Mouse (Mus musculus) heart, embryonic 13.5 days (tissue): Measurements from ENCODE around the gene AC161166.1. TPM values are rescaled to one million over a fixed set of nuclear protein-coding genes. Genes with fewer than 3 reads are reported as not detected.
"Not testable (repeated sequence)": the region's sequence is repeated elsewhere in the genome, so short reads cannot be mapped to it uniquely, and the experiment has no call there.

ENCODE experiments used
- ATAC-seq: fragments of 200-750 bp; cut with Nextera tagmentation; 2 replicates; pipeline ENCODE4 v1.8.0; 2017; ENCODE audit warnings: moderate TSS enrichment; ENCODE audit not compliant: insufficient number of reproducible peaks, low FRiP score, low TSS enrichment; ENCODE audit errors: extremely low read depth
- H3K27ac ChIP-seq: fragments of 300-500 bp; sonication (generic); replicated peaks from 2 replicates; pipeline ENCODE4 v1.5.1; 2015; ENCODE audit warnings: moderate library complexity, mild to moderate bottlenecking, inconsistent platforms
- H3K27me3 ChIP-seq: fragments of 300-500 bp; sonication (generic); replicated peaks from 2 replicates; pipeline ENCODE4 v1.6.1; 2015; ENCODE audit warnings: mild to moderate bottlenecking, inconsistent platforms
- H3K36me3 ChIP-seq: fragments of 300-500 bp; sonication (generic); 2 replicates; pipeline ENCODE4 v1.6.1; 2015; ENCODE audit warnings: mild to moderate bottlenecking, inconsistent platforms
- H3K4me1 ChIP-seq: fragments of 300-500 bp; sonication (generic); 2 replicates; pipeline ENCODE4 v1.6.1; 2015; ENCODE audit warnings: inconsistent platforms
- H3K4me2 ChIP-seq: fragments of 300-500 bp; sonication (generic); 2 replicates; pipeline ENCODE4 v1.6.1; 2015; ENCODE audit warnings: inconsistent platforms, mild to moderate bottlenecking, moderate library complexity
- H3K4me3 ChIP-seq: fragments of 300-500 bp; sonication (generic); 2 replicates; pipeline ENCODE4 v1.5.1; 2015; ENCODE audit warnings: moderate library complexity, mild to moderate bottlenecking, inconsistent platforms
- H3K9ac ChIP-seq: fragments of 300-500 bp; sonication (generic); 2 replicates; pipeline ENCODE4 v1.6.1; 2015; ENCODE audit warnings: inconsistent platforms, mild to moderate bottlenecking, moderate library complexity
- H3K9me3 ChIP-seq: fragments of 300-500 bp; sonication (generic); 2 replicates; pipeline ENCODE4 v1.6.1; 2016; ENCODE audit warnings: inconsistent platforms
- WGBS: fragments of 180-500 bp; shearing (Covaris S2); methylation state at CpG from one replicate; pipeline ENCODE4 v1.1.7; 2015; ENCODE audit warnings: mixed read lengths; 5-methylcytosine and 5-hydroxymethylcytosine counted together
- polyA plus RNA-seq: library from polyadenylated mRNA; unstranded; fragments of >200 nt; fragmentation: Nextera tagmentation; extraction: Ambion mirVana; gene quantifications from 2 replicates; pipeline ENCODE4 v1.2.1, GENCODE M21; 2015

Gene AC161166.1
- polyA plus RNA-seq, 1 experiment from 2014 or later, result 0.17 TPM

DNA sequence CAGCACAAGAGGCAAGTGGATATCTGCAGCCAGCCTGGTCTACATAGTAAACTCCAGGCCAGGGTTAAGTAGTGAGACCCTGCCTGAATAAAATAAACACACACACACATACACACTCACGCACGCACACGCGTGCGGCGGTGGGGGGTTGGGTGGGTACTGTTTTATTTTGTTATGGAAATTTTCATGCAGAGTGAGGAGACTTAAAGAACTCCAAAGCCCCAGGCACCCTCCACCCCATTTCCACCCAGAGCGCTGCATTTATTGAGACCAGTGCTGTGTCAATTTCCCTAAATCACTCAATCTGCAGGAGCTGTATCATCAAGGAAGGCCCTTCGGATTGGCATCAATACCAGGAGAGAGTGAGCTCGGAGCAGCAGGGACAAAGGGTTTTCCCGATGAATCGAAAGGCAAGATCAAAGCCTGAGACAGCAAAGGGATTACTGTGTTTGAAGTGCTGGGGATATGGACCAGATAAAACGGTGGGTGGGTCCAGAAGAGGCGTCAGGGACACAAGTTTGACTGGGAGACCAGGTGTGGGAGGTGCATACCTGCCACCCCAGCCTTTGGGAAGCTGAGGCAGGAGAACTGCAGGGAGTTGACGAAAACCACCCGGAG lies 6.7 kb downstream of the AC161166.1 start:
- H3K36me3 ChIP-seq, result peaks cover under 1% of the 10 kb centered on the region
- H3K27me3 ChIP-seq, result peaks cover 39% of the 10 kb centered on the region
- 31% methylated on average over 15 of the region's 15 CpGs for WGBS
- H3K9ac ChIP-seq, result peak overlapping the region; percentile 29; the same call in 1 of the 2 replicates
- H3K4me3 ChIP-seq, result peak overlapping the region; percentile 76
- H3K9me3 ChIP-seq, result no peaks in the 10 kb centered on the region; the same call in 1 of the 2 replicates
- peaks cover 38% of the 10 kb centered on the region for H3K4me1 ChIP-seq
- peak overlapping the region; percentile 88 for H3K4me2 ChIP-seq
- no peak for ATAC-seq
- peak overlapping the region; percentile 99 for H3K27ac ChIP-seq

DNA sequence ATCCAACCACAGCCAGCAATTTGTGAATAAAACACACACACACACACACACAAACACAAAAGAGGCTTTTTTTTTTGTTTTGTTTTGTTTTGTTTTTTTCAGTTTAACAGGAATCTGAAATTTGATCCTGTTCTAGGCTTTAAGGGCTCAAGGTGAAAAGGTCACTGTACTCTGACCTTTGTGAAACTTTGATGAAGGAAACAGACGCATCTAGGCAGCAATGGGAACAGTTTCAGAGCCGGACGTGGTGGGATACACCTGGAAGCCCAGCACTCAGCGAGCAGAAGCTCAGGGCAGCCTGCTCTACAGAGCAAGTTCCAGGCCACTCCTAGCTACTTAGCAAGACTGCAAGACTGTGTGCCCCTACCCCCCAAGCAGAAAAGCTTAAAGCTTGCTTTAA lies 7.4 kb downstream of the AC161166.1 start:
- no peak overlapping the region for H3K27ac ChIP-seq
- no peak overlapping the region for H3K4me3 ChIP-seq
- H3K4me2 ChIP-seq, result no peak overlapping the region
- H3K9me3 ChIP-seq, result no peaks in the 10 kb centered on the region; the same call in 1 of the 2 replicates
- 21% methylated on average over 4 of the region's 4 CpGs for WGBS
- peaks cover 46% of the 10 kb centered on the region for H3K27me3 ChIP-seq
- ATAC-seq, result no peak
- H3K9ac ChIP-seq, result no peak overlapping the region; the same call in 1 of the 2 replicates
- no peaks in the 10 kb centered on the region for H3K36me3 ChIP-seq
- H3K4me1 ChIP-seq, result peaks cover 45% of the 10 kb centered on the region

DNA sequence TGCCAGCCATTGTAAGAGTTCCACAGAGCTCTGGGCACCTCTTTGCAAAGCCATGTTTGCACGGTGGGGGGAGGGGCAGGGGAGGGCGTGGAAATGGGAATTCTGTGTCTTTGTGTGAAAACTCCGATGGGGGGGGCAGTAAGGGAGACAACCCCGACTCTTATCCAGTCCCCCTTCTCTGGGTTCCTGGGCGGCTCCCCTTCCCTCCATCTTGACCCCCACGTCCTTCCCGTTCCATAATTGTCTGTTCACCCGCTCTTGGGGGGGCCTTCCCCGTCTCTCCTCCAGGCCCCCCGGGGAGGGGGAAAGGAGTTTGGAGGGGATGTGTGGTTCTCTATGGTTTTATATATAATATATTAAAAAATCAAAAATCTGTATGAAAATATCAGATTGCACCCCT lies 8.3 kb downstream of the AC161166.1 start:
- Histone ChIP-seq H3K4me1 (peaks cover 50% of the 10 kb centered on the region), H3K9me3 (no peaks in the 10 kb centered on the region; the same call in 1 of the 2 replicates), H3K27me3 (peaks cover 55% of the 10 kb centered on the region), H3K36me3 (no peaks in the 10 kb centered on the region), H3K4me3 (0 out of 2 replicates have a peak overlapping the region, but pooled peaks have one; percentile 9), H3K9ac (no peak overlapping the region), H3K27ac (no peak overlapping the region), H3K4me2 (peak overlapping the region; percentile 35)
- no peak for ATAC-seq
- 16% methylated on average over 10 of the region's 10 CpGs for WGBS

DNA sequence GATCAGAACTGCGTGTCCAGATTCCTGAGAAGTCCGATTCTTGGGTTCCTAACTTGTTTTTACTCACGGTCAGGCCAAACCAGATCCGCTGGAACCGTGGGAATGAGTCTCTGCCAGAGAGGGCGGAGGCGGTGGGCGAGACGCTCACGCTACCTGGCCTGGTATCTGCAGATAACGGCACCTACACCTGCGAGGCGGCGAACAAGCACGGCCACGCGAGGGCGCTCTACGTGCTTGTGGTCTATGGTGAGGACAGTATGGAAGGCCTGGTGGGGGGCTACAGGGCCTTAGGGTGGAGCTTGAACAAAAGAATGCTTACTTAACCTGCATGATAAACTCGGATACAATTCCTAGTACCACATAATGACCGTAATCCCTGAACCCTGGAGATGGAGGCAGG lies 10.8 kb downstream of the AC161166.1 start:
- Histone ChIP-seq H3K36me3 (no peaks in the 10 kb centered on the region), H3K27me3 (peaks cover 79% of the 10 kb centered on the region), H3K9me3 (no peaks in the 10 kb centered on the region; the same call in 1 of the 2 replicates), H3K4me3 (no peak overlapping the region), H3K4me1 (peaks cover 38% of the 10 kb centered on the region), H3K4me2 (no peak overlapping the region), H3K9ac (no peak overlapping the region), H3K27ac (no peak overlapping the region)
- no peak for ATAC-seq
- 34% methylated on average over 21 of the region's 21 CpGs for WGBS

DNA sequence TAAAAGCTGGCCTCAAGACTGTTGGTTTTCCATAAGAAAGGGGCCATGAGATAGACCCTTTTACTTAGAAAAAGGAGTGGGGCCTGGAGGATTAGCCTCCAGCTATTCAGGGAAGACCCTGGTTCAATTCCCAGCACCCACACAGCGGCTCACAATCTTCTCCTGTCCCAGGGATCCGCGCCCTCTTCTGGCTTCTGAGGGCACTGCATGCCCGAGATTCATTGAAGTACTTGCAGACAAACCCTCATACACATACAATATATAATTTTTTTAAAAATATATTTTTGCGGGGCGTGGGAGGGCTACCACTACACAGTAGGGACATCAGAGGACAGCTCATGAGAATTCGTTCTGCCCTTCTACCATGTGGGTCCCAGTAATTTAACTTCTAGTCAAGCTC lies 11.3 kb downstream of the AC161166.1 start:
- no peaks in the 10 kb centered on the region; the same call in 1 of the 2 replicates for H3K9me3 ChIP-seq
- no peak for ATAC-seq
- H3K36me3 ChIP-seq, result no peaks in the 10 kb centered on the region
- no peak overlapping the region for H3K4me3 ChIP-seq
- 27% methylated on average over 7 of the region's 7 CpGs for WGBS
- H3K4me2 ChIP-seq, result no peak overlapping the region
- H3K9ac ChIP-seq, result no peak overlapping the region
- H3K4me1 ChIP-seq, result peaks cover 32% of the 10 kb centered on the region
- peaks cover 80% of the 10 kb centered on the region for H3K27me3 ChIP-seq
- H3K27ac ChIP-seq, result no peak overlapping the region

DNA sequence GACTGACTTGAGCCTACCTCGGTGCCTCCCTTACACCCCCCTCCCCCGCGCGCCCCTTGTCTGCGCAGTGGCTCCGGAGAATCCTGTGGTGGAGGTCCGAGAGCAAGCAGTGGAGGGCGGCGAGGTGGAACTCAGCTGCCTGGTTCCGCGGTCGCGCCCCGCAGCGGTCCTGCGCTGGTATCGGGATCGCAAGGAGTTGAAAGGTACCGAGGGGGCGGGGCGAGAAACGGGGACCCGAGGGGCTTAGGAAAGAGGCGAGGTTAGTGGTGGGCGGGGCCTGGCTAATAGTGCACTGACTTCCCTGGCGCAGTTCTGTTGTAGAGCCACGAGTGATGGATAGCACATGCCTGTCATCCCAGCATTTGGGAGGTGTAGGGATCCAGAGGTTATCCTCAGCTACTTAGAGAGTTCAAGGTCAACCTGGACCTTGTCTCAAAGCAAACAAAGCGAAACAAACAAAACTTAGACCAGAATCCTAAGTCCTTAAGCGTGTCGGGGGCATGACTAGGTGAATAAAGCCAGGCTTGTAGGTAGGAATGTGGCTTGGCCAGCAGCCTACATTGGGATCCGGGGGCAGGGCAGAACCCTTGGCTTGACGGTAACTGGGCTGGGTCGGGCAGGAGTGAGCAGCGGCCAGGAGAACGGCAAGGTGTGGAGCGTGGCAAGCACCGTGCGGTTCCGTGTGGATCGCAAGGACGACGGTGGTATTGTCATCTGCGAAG lies 12.2 kb downstream of the AC161166.1 start:
- H3K4me1 ChIP-seq, result peaks cover 23% of the 10 kb centered on the region
- 9% methylated on average over 43 of the region's 43 CpGs for WGBS

DNA sequence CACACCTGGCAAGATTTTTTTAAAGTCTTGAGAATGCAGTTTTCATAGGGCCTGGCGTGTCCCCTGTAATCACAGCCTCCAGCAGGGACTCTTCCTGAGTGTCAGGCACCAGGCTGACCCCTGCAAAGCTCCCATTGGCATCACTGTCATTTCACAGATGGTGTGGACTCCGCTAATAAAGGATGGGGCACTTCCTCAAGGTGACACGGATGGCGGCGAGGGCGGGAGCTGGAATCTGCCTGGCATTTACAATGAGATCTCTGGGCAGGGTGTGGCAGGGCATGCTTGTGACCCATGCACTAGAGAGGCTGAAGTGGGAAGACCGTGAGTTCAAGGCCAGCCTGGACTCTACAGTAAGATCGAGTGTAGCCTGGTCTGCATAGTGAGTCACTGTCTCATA lies 24.0 kb downstream of the AC161166.1 start:
- H3K27ac ChIP-seq, result no peak overlapping the region
- H3K4me2 ChIP-seq, result no peak overlapping the region
- no peak overlapping the region for H3K9ac ChIP-seq
- H3K4me1 ChIP-seq, result peaks cover 4% of the 10 kb centered on the region; the same call in 1 of the 2 replicates
- WGBS, result 77% methylated on average over 8 of the region's 8 CpGs
- H3K4me3 ChIP-seq, result no peak overlapping the region
- ATAC-seq, result no peak
- peaks cover 34% of the 10 kb centered on the region for H3K27me3 ChIP-seq
- H3K36me3 ChIP-seq, result no peaks in the 10 kb centered on the region
- H3K9me3 ChIP-seq, result no peaks in the 10 kb centered on the region

More for the DNA sequence above, 12.2 kb downstream of the AC161166.1 start:
- no peak overlapping the region for H3K27ac ChIP-seq
- H3K9ac ChIP-seq, result peak overlapping the region; percentile 61
- peak overlapping the region; percentile 70 for H3K4me2 ChIP-seq
- peaks cover 80% of the 10 kb centered on the region for H3K27me3 ChIP-seq
- H3K9me3 ChIP-seq, result no peaks in the 10 kb centered on the region; the same call in 1 of the 2 replicates
- peak overlapping the region; percentile 44 for H3K4me3 ChIP-seq
- H3K36me3 ChIP-seq, result no peaks in the 10 kb centered on the region
- ATAC-seq, result no peak

DNA sequence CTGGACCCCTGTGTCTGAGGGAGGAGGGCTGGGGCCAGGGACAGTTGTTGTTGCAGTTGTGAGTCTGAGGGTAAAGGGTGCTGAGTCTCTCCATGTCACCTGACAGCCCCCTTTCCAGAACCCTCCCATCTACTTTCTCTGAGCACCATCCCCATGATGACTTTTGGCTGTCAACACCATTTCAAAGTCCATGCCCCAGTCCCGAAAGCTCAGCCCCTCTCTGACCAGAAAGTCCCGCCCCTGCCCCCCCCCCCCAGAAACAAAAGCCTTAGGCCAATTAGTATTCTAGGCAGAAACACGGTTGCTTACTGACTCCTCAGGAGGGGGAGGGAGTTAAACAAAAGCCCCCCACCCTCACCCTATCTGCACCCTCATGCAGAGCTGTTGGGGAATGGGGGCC lies 24.9 kb downstream of the AC161166.1 start:
- Histone ChIP-seq H3K27me3 (peaks cover 41% of the 10 kb centered on the region), H3K9me3 (no peaks in the 10 kb centered on the region), H3K9ac (no peak overlapping the region), H3K4me2 (no peak overlapping the region), H3K36me3 (no peaks in the 10 kb centered on the region), H3K27ac (no peak overlapping the region), H3K4me3 (no peak overlapping the region), H3K4me1 (peaks cover 5% of the 10 kb centered on the region; the same call in 1 of the 2 replicates)
- no peak for ATAC-seq
- WGBS, result 11% methylated on average over 3 of the region's 3 CpGs

DNA sequence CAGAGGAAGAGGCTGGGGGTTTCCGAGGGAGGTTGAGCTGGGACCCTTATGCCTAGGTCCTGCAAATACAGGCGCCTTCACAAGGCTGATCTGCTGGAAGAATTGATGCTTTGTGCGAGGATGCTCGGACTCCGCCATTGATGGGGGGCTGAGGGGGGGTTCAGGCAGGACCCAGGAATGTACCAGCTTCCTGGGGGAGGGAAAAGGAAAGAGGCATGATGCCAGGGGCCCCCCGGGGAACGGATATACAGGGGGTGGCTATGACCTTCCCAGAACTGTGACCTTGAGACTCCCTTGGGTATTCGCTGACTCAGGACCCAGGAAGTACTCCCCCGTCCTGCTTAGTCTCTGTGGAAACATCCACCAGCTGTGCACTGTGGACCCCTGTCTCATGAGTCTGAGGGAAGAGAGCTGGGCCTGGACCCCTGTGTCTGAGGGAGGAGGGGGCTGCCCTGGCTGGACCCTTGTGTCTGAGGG lies 25.6 kb downstream of the AC161166.1 start:
- H3K9ac ChIP-seq, result no peak overlapping the region
- H3K4me3 ChIP-seq, result no peak overlapping the region
- H3K4me2 ChIP-seq, result no peak overlapping the region
- H3K36me3 ChIP-seq, result no peaks in the 10 kb centered on the region
- no peaks in the 10 kb centered on the region for H3K9me3 ChIP-seq
- ATAC-seq, result no peak
- no peak overlapping the region for H3K27ac ChIP-seq
- 61% methylated on average over 9 of the region's 9 CpGs for WGBS
- H3K27me3 ChIP-seq, result peaks cover 48% of the 10 kb centered on the region
- peaks cover 8% of the 10 kb centered on the region; the same call in 1 of the 2 replicates for H3K4me1 ChIP-seq

DNA sequence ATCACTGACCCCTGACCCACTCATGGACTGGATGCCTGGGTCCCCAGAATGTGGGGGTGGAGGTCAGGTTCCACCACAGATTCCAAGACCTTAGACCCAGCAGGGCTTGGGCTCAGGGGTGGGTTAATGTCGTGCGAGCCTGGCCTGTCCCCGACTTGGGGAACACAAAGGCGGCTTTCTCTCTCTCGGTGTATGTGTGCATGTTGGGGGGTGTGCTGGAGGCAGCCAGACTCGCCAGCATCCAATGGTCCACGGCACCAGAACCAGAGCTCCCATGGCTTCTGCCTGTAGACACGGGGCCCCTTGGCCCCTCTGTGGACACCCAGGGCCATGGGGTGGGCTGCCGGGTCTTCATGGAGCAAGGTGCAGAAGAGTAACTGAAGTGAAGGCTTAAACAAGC lies 26.8 kb downstream of the AC161166.1 start:
- Histone ChIP-seq H3K36me3 (no peaks in the 10 kb centered on the region), H3K27ac (no peak overlapping the region), H3K9me3 (no peaks in the 10 kb centered on the region), H3K27me3 (peaks cover 60% of the 10 kb centered on the region), H3K9ac (no peak overlapping the region), H3K4me1 (peaks cover 15% of the 10 kb centered on the region), H3K4me2 (no peak overlapping the region), H3K4me3 (no peak overlapping the region)
- no peak for ATAC-seq
- 69% methylated on average over 9 of the region's 9 CpGs for WGBS

DNA sequence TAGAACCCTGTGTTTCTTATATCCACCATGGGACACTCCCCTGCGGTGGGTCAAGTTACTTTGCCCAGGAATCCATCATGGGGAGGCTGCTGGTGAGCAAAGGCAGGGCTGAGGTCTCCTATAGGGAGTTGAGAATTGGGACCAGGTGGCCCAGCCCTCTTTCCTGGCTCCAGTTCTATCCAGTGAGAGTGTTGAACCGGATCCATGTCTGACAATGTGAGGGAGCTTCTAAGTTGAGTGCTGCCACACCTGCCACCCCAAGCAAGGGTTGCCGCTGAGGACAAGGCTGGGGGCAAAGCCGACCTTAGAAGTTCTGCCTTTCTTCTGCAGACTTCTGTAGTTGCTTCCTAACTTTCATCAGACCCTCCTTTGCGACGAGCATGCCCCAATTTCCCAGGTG lies 29.0 kb downstream of the AC161166.1 start:
- H3K4me3 ChIP-seq, H3K36me3 ChIP-seq, H3K9ac ChIP-seq, ATAC-seq, H3K27ac ChIP-seq, H3K4me2 ChIP-seq, H3K9me3 ChIP-seq: not testable (repeated sequence)
- H3K4me1 ChIP-seq, result peaks cover 15% of the 10 kb centered on the region
- 48% methylated on average over 6 of the region's 6 CpGs for WGBS
- peaks cover 82% of the 10 kb centered on the region for H3K27me3 ChIP-seq
